Mouse (Mus musculus) forebrain, embryonic 11.5 days (tissue): ENCODE measurements around the gene Gpc3. TPM values are rescaled to one million over a fixed set of nuclear protein-coding genes. Genes with fewer than 3 reads are reported as not detected.
A peak's percentile ranks its signal among the peaks of the same experiment; 100 is the strongest.

Experiments used
- ATAC-seq: fragments of 200-750 bp; cut with Nextera tagmentation; replicated peaks from 2 replicates; pipeline ENCODE4 v1.8.0; 2017; ENCODE audit warnings: moderate TSS enrichment; ENCODE audit not compliant: low FRiP score
- DNase-seq: peaks from one replicate; pipeline ENCODE4 v3.0.0-alpha.2; 2017; ENCODE audit warnings: low spot score
- H3K27ac ChIP-seq: fragments of 300-500 bp; sonication (generic); 2 replicates; pipeline ENCODE4 v1.5.1; 2014; ENCODE audit warnings: low read depth, low read length
- H3K27me3 ChIP-seq: fragments of 300-500 bp; sonication (generic); 2 replicates; pipeline ENCODE4 v1.6.1; 2014; ENCODE audit warnings: mild to moderate bottlenecking, low read length, mixed read lengths; ENCODE audit not compliant: control insufficient read depth, insufficient read depth
- H3K36me3 ChIP-seq: fragments of 300-500 bp; sonication (generic); 2 replicates; pipeline ENCODE4 v1.6.1; 2014; ENCODE audit warnings: mild to moderate bottlenecking, low read length, moderate library complexity, mixed read lengths; ENCODE audit not compliant: control insufficient read depth, insufficient read depth
- H3K4me1 ChIP-seq: fragments of 300-500 bp; sonication (generic); replicated peaks from 2 replicates; pipeline ENCODE4 v1.6.1; 2014; ENCODE audit warnings: low read length, mixed read lengths; ENCODE audit not compliant: control insufficient read depth, insufficient read depth
- H3K4me2 ChIP-seq: fragments of 300-500 bp; sonication (generic); 2 replicates; pipeline ENCODE4 v1.6.1; 2014; ENCODE audit warnings: low read depth, mild to moderate bottlenecking, low read length, moderate library complexity, mixed read lengths; ENCODE audit not compliant: severe bottlenecking
- H3K4me3 ChIP-seq: fragments of 300-500 bp; sonication (generic); 2 replicates; pipeline ENCODE4 v1.5.1; 2014; ENCODE audit warnings: low read depth, low read length
- H3K9ac ChIP-seq: fragments of 300-500 bp; sonication (generic); 2 replicates; pipeline ENCODE4 v1.6.1; 2014; ENCODE audit warnings: low read length
- H3K9me3 ChIP-seq: fragments of 300-500 bp; sonication (generic); 2 replicates; pipeline ENCODE4 v1.6.1; 2016; ENCODE audit warnings: low read length, mixed read lengths; ENCODE audit not compliant: control insufficient read depth
- WGBS: fragments of 180-500 bp; shearing (Covaris S2); extraction: QIAGEN DNeasy Blood & Tissue Kit; methylation state at CpG from one replicate; pipeline ENCODE4 v1.1.7; 2014; 5-methylcytosine and 5-hydroxymethylcytosine counted together
- polyA plus RNA-seq: library from polyadenylated mRNA; unstranded; fragments of >200 nt; fragmentation: Nextera tagmentation; extraction: Ambion mirVana; gene quantifications from 2 replicates; pipeline ENCODE4 v1.2.1, GENCODE M21; 2014

The Gpc3 gene
- polyA plus RNA-seq, 1 experiment from 2014 or later = 187 TPM

DNA sequence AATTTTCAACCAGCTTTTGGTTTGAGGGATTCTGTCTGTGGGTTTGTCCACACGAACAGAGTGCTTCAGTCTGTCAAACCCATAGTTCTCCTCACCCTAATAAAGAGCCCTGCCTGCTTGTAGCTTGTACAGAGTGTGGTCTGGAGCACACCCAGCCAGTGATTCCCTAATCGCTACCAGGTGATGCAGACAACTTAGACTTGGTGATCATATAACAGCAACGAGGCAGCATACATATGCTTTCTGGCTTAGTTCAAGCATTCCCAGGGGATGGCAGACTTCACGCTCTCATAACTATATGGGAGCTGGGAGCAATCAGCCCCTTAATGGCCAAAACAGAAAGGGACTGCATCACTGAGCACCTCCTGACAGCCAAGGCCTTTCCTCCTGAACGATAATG is 188.1 kb downstream of the Gpc3 start:
- Histone ChIP-seq H3K4me3 (no peak overlapping the region), H3K36me3 (no peaks in the 10 kb centered on the region), H3K27ac (no peak overlapping the region), H3K9ac (no peak overlapping the region), H3K4me2 (no peak overlapping the region), H3K9me3 (no peaks in the 10 kb centered on the region), H3K27me3 (no peaks in the 10 kb centered on the region), H3K4me1 (no peaks in the 10 kb centered on the region)
- 82% methylated on average over 5 of the region's 5 CpGs for WGBS
- DNase-seq (no peak), ATAC-seq (no peak)

DNA sequence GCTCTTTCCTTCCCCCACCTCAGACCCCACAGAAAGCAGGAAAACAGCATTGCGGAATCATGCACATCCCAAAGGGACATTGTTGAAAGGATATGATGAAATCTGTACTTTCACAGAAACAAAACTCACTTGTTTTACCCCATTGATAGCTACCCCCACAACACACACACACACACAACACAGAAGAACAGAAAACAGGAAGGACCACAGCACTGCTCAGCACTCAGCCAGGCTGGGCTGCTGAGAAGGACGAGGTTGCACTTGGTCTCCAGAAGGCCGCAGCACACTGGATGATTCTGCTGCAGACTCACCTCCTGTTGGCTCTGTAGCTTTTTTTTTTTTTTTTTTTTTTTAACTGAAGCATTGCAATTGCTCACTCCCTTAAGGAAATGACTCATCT is 193.9 kb downstream of the Gpc3 start:
- DNase-seq (no peak), ATAC-seq (no peak)
- WGBS = 78% methylated on average over 3 of the region's 3 CpGs
- no peak overlapping the region for H3K27ac ChIP-seq
- no peaks in the 10 kb centered on the region for H3K9me3 ChIP-seq
- no peak overlapping the region for H3K9ac ChIP-seq
- no peaks in the 10 kb centered on the region for H3K4me1 ChIP-seq
- no peak overlapping the region for H3K4me3 ChIP-seq
- no peak overlapping the region for H3K4me2 ChIP-seq
- H3K27me3 ChIP-seq = no peaks in the 10 kb centered on the region
- no peaks in the 10 kb centered on the region for H3K36me3 ChIP-seq

DNA sequence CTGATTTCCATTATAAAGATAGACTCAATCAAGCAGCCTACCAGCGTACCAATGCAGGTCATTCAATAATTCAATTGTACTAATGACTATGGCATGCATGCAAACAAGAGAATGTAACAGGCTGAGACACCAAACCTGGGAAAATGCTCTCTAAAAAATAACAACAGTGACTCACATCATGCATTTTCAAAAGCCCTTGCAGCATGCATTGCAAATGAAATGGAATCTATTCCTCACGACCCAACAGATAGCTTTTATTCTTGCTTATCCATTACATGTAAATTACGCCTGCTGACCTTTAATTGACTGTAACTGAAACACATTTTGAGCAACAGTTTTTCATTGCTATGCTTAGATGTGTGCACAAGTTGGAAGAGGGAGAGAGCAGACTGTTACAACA is 200.8 kb downstream of the Gpc3 start:
- Histone ChIP-seq H3K4me2 (no peak overlapping the region), H3K4me3 (no peak overlapping the region), H3K27me3 (no peaks in the 10 kb centered on the region), H3K9me3 (no peaks in the 10 kb centered on the region), H3K27ac (no peak overlapping the region), H3K9ac (no peak overlapping the region), H3K36me3 (no peaks in the 10 kb centered on the region), H3K4me1 (no peaks in the 10 kb centered on the region)
- 69% methylated on average over 3 of the region's 3 CpGs for WGBS
- ATAC-seq = no peak
- no peak for DNase-seq

DNA sequence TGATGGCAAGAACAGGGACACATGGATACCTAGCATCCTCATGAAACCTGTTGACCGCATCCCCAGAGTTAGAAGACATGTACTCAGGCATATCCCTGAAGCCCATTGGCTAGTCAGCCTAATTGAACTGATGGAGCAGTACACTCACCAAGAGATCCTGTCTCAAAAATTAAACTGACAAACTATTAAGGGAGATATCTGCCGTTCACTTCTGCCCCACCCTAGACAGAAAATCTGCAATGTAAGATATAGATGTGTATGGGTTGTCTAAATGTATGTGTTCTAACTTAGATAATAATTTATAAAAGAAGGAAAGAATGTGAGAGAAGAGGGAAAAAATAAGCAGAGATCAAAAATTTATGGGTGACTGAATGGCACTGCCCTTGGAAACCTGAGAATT is 212.6 kb downstream of the Gpc3 start:
- H3K36me3 ChIP-seq = no peaks in the 10 kb centered on the region
- no peaks in the 10 kb centered on the region; the same call in 1 of the 2 replicates for H3K27me3 ChIP-seq
- no peaks in the 10 kb centered on the region for H3K4me1 ChIP-seq
- 97% methylated on average over 2 of the region's 2 CpGs for WGBS
- no peak for ATAC-seq
- no peak overlapping the region for H3K9ac ChIP-seq
- no peak overlapping the region for H3K4me3 ChIP-seq
- H3K4me2 ChIP-seq = no peak overlapping the region
- no peak overlapping the region for H3K27ac ChIP-seq
- no peaks in the 10 kb centered on the region for H3K9me3 ChIP-seq
- no peak for DNase-seq

DNA sequence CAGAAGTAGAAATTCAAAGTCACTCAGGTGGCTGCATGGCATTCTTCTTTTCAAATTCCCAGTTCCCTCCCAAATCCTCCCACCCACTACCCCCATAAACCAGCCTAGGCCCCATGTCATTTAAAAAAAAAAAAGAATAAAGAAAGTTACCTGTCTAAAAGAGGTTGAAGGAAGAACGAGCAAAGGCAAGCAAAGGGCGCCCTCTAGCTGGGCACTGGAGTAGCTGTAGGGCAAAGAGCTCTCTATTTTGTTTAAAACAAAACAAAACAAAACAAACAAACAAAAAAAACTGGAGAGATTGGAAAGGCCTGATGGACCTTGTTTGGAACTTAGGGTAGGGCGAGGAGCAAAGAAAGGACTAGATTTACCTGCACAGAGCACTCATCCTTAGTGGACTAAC is 238.6 kb downstream of the Gpc3 start:
- H3K9ac ChIP-seq = no peak overlapping the region
- H3K27me3 ChIP-seq = no peaks in the 10 kb centered on the region
- H3K36me3 ChIP-seq = no peaks in the 10 kb centered on the region
- ATAC-seq (no peak), DNase-seq (no peak)
- no peak overlapping the region for H3K4me3 ChIP-seq
- no peak overlapping the region for H3K27ac ChIP-seq
- 50% methylated on average over 3 of the region's 3 CpGs for WGBS
- no peak overlapping the region for H3K4me2 ChIP-seq
- no peaks in the 10 kb centered on the region for H3K4me1 ChIP-seq
- no peaks in the 10 kb centered on the region for H3K9me3 ChIP-seq

DNA sequence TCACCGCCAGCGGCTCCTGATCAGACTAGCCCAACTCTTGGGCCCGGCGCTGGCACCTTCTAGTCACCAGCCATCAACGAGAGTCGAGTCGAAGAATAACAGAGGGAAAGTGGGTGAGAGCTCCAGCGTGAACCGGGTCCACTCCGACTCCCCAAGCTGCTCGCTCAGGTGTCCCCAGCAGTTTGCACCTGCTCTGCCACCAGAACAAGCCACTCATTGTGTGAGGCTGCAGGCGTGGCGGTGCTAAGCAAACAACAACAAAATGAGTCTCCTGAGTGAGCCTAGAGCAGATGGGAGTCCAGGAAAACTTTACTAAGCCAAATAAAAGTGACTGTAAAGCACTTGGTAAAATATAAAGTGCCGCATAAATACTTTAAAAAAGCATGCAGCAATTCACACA is 239.5 kb downstream of the Gpc3 start:
- no peaks in the 10 kb centered on the region for H3K9me3 ChIP-seq
- WGBS = 86% methylated on average over 14 of the region's 14 CpGs
- DNase-seq (peak; percentile 48), ATAC-seq (no peak)
- H3K4me3 ChIP-seq = no peak overlapping the region
- no peak overlapping the region for H3K9ac ChIP-seq
- no peak overlapping the region for H3K4me2 ChIP-seq
- H3K36me3 ChIP-seq = no peaks in the 10 kb centered on the region
- no peaks in the 10 kb centered on the region; the same call in 1 of the 2 replicates for H3K4me1 ChIP-seq
- no peaks in the 10 kb centered on the region for H3K27me3 ChIP-seq
- no peak overlapping the region for H3K27ac ChIP-seq

DNA sequence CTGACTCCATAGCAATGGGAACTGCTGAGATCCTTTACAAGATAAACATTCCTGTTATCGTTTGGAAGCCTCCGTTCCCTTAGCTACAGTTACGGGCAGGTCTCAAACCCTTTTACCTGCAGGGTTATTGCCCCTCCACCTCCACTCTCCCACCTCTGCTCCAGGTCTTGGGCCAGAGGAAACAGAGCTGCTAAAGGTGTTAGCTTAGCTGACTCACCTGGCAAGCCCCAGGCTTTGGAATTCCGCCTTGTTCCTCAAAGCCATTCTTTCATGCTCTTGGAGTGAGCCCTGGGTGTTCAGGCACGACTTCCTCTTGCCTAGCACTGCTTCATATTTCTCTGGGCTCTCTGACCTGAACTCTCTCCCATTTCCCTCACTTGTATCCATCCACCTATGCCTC is 241.3 kb downstream of the Gpc3 start:
- H3K4me1 ChIP-seq = no peaks in the 10 kb centered on the region; the same call in 1 of the 2 replicates
- ATAC-seq = no peak
- no peaks in the 10 kb centered on the region for H3K9me3 ChIP-seq
- H3K4me3 ChIP-seq = no peak overlapping the region
- no peak for DNase-seq
- no peak overlapping the region for H3K9ac ChIP-seq
- H3K27me3 ChIP-seq = no peaks in the 10 kb centered on the region
- 82% methylated on average over 5 of the region's 5 CpGs for WGBS
- no peak overlapping the region for H3K4me2 ChIP-seq
- no peak overlapping the region for H3K27ac ChIP-seq
- H3K36me3 ChIP-seq = no peaks in the 10 kb centered on the region

DNA sequence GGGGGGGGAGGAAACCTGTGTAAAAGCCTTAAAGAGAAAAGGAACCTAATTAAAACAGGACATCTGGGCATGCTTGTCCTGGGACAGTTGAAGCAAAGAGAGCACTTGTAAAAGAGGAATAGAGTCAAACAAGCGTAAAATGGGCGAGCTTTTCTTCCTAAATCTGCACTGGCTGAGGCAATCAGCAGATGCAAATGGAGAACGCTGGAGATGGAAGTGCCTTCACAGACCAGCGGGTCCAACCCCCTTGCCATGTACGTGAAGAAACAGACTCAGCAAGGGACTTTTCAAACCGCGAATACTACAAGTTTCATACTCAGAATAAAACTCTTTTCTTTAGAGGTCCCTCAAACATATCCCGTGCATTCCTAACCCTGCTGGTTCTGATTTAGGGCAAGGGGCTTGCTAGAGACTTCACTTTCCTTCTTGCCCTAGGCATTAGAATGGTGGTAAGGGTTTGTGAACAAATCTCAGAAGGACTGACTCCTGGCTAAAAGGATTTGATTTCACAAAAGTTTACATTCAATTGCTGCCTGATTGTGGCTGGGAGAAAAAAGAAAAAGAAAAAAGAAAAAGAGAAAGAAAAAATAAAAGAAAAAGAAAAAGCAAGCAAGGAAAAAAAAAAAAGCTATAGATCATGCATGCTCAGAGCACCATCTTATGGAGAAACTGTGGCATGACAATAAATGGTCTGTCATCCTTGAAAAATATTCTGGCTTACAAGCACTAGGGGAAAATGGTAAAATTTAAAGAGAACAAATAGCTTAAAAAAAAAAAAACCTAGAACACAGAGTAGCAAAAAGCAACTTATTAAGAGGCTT is 243.6 kb downstream of the Gpc3 start:
- 18% methylated on average over 8 of the region's 8 CpGs for WGBS
- no peaks in the 10 kb centered on the region for H3K36me3 ChIP-seq
- no peak overlapping the region for H3K9ac ChIP-seq
- H3K27me3 ChIP-seq = no peaks in the 10 kb centered on the region
- no peaks in the 10 kb centered on the region for H3K9me3 ChIP-seq
- H3K4me2 ChIP-seq = peak overlapping the region; percentile 36; the same call in 1 of the 2 replicates
- no peak overlapping the region for H3K4me3 ChIP-seq
- H3K27ac ChIP-seq = peak overlapping the region; percentile 85
- ATAC-seq = peak; percentile 89
- peak; percentile 69 for DNase-seq
- H3K4me1 ChIP-seq = peaks cover 2% of the 10 kb centered on the region; the same call in 1 of the 2 replicates
